Mouse (Mus musculus): ENCODE measurements around the gene Gm45021. TPM values are rescaled to one million over a fixed set of nuclear protein-coding genes. Genes with fewer than 3 reads are reported as not detected.
"Not testable (repeated sequence)": the region's sequence is repeated elsewhere in the genome, so short reads cannot be mapped to it uniquely, and the experiment has no call there.

The Gm45021 gene
- total RNA-seq, 2 experiments from 2014 or later, result not detected

DNA sequence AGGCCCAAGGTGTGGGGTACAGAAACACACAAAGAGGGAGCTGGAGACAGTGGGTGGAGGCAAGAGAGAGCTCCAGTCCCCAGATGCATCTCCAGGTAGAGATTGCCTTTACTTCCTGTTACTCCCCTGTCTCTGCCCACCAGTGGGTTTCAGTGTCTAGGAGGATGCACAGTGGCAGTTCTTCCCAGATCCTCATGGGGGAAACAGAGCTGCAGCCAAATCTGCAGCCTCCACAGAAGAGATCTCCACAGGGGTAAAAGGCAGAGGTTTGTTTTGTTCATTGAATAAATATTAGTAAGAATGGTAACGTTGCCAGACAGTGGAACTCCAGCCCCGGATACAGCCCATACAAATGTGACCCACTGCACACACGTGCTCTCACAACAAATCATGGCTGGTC, 21.2 kb downstream of the Gm45021 start:
- no peak for DNase-seq (ENCODE audit: low spot score in 2 of 2)

DNA sequence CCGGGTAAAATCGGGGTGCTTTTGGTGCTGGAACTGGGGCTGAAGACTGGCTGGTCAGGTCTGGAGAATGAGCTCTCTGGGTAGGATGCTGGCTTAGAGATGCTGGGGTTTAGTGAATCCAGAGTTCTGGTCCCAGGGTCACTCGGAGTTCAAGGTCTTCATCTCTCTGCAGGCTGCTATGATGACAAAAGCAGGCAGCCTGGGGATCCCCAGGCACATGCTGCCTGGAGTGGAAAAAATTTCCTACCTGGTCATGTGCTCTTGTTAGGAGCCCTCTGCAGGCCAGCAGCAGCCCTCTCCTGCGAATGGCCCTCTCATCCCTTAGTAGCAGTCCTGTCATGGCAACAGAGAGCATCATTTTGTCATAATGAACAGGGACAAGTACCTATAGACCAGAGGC, 24.1 kb downstream of the Gm45021 start:
- DNase-seq (ENCODE audit: low spot score in 2 of 2), result no peak

DNA sequence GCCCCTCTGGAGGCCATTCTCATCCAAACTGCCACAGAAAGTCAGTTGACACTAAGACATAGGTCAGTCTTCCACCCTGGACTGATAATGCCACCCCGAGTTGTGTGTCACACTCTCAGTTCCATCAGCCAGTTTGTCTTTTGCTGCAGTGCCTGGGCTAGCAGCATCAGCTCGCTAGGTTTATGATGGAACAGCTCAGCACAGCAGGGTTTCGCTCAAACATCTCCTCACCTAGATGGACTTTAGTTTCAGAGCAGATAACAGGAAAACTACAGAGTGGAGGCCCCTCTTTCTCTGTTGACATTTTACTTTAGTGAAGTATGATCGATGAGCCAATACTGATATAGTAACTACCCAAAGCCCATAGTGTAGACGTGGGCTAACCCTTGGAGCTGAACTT, 25.3 kb downstream of the Gm45021 start:
- DNase-seq (ENCODE audit: low spot score in 2 of 2), result no peak

DNA sequence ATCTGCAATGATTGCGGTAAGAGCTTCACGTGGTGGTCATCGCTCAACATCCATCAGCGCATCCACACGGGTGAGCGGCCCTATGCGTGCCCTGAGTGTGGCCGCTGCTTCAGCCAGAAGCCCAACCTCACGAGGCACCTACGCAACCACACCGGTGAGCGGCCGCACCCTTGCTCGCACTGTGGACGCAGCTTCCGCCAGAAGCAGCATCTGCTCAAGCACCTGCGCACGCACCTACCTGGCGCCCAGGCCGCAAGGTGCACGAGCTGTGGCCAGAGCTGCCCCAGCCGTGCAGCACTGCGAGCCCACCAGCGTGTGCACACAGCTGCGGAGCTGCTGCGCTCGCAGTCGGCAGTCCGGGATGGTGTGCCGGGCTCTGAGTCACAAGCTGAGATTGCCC, 30.6 kb downstream of the Gm45021 start:
- no peak for DNase-seq (ENCODE audit: low spot score in 2 of 2)

DNA sequence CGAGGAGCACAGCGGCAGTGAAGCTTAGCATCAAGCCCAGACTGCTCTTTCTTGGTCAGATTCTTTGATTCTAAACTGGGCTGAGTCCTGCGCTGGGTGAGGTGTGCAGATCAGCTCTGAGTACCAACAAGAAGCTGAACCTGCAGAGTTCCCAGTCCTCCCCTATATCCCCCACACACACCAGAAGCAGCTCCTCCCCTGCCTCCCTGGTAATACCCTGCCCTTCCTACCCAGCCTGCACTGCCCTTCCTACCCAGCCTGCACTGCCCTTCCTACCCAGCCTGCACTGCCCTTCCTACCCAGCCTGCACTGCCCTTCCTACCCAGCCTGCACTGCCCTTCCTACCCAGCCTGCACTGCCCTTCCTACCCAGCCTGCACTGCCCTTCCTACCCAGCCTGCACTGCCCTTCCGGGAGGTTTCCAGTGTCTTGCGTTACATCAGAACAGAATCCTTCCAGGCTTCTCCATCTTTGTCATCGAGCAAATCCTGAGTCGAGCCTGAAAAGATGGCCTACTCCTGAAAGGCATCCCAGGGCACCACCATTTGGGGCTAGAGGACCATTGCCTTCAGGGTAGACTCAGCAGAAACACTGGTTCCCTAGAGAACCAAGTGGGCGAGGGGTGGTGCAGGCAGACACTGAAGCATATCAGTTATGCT, 32.9 kb downstream of the Gm45021 start:
- not testable (repeated sequence) for DNase-seq (ENCODE audit: low spot score in 2 of 2)

DNA sequence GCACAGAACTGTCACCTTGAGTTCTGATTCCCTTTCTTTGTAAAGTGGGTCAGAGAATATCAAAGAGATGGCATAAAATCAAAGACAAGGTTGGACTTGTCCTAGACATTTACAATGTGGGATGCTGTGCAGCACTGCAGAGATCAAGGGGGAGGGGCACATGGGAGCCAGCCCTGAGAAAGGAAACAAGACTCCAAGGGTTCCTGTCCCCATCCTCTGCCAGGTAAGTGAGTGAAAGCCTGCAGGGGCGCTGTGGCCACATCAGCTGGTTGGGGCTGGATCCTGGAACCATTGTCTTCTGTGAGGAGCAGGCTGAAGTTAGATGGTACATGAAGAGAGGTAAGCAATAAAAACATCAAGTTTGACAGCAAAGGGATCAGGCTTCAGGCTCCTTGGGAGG, 34.0 kb downstream of the Gm45021 start:
- DNase-seq (ENCODE audit: low spot score in 2 of 2), result no peak

DNA sequence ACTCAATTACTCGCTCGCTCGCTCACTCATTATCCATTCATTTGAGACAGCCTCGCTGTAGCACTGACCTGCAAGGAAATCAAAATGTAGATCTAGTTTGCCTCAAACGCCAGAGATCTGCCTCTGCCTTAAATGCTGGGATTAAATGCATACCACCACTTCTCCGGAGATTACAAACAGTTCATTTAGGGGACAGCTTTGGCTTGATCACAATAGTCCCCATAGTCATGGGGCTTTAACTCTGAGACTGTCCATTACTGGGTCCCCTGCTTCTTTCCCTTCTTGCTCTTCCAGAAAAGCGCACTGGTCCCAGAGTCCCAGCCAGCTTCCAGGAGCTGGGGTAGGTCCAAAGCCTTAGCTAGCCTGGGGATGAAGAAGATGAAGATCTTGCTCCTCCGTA, 37.1 kb downstream of the Gm45021 start, which contains the start of gene AI854703:
TSS of gene AI854703 (plus strand) at position 301 of the 400 bp plus-strand sequence.
- DNase-seq (ENCODE audit: low spot score in 2 of 2), result no peak

DNA sequence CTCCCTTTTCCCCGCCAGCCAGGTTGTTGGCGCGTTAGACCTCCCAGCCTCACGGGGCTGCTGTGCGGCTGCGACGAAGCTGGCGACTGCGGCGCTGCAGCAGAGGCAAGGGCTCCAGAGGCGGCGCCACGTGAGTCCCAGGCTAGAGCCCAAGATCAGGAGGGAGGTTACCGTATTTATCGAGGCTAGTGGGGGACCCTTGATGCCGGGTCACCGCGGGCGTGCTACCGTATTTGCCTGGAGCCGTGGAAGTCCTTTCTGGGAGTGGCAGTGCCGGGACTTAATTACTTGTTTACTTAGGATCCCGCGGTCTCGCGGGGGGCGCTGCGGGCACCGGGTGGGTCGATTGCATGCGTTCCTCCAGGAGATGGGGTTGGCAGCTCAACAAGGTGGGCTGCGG, 37.6 kb downstream of the Gm45021 start:
- peak in 1 of 2 experiments; percentile 42 for DNase-seq (ENCODE audit: low spot score in 2 of 2)

DNA sequence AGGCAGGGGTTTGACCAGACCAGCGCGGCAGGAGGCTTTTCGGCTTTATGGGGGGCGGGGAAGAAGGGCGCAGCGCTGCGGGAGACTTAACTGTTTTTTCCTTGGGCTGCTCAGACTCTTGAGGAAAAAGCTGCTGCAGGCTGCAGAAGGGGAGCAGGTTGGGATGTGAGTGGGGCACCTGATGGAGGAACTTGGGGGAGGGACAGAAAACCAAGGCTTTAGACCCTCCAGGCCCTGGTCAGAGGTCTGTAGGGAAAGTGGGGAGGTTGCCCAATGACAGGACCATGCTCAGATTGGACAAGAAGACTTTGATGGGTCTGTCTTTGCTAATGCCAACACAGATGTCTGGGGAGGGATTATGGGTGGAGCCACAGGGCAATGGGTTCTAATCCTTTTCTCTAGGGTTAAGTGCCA, 38.1 kb downstream of the Gm45021 start:
- no peak for DNase-seq (ENCODE audit: low spot score in 2 of 2)

DNA sequence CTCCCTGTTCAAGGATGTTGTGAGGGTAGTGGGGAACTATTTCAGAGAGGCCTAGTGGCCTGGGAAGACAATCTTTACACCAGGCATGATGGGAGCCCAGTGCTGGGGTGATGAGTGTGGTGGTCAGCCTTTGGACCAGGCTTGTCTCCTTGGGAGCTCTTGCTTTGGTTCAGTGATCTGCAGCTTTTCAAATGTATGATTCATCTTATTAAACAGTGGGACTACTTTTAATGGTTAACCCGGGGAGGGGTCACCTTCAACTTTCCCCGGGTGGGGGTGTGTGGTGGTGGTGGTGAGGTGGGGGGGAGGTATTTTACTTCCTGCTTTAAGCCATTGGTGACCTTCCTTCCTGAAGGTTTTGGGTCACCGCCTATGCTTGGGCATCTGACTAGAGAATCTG, 39.0 kb downstream of the Gm45021 start:
- no peak for DNase-seq (ENCODE audit: low spot score in 2 of 2)

DNA sequence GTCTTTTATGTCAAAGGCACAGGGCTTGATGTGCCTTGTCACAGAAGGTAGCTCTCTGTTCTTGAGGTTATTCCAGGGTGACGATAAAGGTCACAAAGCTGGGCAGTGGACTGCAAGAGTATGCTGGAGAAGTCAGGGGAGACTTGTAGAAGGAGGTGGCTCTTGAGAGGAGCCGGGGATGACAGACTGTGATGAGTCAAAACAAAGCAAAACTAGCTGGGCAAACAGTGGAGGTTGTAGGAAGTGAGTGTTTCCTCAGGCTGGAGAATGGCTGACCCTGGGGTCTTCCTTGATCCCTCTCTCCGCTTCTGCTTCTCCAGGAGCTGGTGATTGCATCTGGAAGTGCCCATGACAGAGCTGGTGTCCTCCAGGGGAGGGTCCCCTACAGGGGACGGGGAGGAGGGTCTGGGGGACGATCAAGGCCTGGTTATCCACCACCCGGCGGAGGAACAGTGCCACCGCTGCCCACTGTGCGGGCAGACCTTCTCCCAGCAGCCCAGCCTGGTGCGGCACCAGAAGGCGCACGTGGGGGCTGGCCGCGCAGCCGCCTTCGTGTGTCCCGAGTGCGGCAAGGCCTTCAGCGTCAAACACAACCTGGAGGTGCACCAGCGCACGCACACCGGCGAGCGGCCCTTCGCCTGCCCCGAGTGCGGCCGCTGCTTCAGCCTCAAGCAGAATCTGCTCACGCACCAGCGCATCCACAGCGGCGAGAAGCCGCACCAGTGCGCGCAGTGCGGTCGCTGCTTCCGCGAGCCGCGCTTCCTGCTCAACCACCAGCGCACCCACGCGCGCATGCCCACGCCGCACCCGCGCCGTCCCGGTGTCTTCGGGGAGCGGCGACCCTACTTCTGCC, 39.6 kb downstream of the Gm45021 start:
- DNase-seq (ENCODE audit: low spot score in 2 of 2), result no peak

DNA sequence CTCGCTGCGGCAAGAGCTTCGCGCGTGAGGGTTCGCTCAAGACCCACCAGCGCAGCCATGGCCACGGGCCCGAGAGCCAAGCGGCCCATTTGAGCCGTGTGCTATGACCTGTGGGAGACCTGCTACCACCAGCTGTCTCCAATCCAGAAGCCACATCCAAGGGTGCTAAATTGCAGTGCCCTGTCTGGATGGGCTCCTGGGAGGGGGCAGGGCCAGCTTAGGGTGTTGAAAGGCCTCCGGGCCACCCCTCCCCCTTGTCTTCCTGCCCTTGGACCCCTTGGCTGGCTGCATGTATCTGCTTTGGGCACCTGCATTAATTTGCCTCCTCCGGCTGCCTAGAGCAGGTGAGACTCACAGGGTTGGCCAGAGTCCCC, 40.2 kb downstream of the Gm45021 start:
- no peak for DNase-seq (ENCODE audit: low spot score in 2 of 2)

DNA sequence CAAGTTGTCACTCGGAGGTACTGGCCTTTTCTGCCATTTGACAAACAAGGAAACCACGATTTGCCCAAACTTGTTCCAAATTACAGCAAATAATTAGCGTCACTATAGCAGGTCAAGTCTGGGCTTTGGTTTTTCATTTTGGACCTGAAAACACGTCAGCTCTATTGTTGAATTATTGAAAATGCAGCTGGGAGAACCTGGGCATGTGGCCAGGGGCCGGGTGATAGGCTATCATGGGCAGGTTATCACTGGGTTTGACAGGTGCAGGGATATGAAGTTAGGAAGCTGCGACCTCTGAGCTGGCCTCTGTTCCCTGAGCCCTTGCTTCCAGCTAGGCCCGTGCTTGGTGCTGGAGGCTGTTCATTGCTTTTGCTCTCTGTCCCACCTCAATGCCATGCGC, 41.4 kb downstream of the Gm45021 start:
- DNase-seq (ENCODE audit: low spot score in 2 of 2), result no peak

DNA sequence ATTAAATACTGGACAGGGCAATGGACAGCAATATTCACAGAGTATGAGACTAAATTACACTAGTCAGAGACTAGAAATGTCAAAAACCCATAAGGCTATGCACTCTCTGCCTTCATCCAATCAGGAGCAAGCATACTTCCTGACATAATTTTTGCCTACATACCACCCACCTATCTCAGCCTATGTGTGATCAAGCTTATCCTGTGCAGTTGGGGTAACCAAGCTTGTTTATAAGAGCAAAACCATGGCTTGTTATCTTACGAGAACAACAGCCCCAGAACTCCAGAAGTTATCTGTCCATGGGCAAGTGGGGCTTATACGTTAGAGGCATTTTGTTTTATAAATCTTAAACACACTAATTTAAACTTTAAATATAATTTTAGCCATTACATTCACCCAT, 45.7 kb downstream of the Gm45021 start:
- no peak for DNase-seq (ENCODE audit: low spot score in 2 of 2)

DNA sequence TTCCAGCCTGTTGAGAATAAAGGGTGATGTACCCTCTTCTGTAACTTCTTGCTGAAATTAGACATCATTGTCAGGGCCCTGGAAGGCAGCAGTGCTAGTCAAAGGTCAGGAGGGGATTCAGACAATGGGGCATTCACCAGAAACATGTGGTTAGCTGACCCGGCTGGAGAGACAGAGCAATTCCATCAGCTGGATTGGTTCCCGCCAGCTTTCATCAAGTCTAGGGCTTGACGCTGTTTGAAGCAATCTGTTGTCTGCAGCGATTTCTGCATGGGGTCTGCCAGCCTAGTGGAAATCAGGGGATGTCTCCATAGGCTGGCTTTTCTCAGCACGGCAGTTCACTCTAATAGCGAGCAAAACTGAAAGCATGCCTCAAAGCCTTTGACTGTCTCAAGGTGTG, 47.1 kb downstream of the Gm45021 start:
- DNase-seq (ENCODE audit: low spot score in 2 of 2), result no peak

DNA sequence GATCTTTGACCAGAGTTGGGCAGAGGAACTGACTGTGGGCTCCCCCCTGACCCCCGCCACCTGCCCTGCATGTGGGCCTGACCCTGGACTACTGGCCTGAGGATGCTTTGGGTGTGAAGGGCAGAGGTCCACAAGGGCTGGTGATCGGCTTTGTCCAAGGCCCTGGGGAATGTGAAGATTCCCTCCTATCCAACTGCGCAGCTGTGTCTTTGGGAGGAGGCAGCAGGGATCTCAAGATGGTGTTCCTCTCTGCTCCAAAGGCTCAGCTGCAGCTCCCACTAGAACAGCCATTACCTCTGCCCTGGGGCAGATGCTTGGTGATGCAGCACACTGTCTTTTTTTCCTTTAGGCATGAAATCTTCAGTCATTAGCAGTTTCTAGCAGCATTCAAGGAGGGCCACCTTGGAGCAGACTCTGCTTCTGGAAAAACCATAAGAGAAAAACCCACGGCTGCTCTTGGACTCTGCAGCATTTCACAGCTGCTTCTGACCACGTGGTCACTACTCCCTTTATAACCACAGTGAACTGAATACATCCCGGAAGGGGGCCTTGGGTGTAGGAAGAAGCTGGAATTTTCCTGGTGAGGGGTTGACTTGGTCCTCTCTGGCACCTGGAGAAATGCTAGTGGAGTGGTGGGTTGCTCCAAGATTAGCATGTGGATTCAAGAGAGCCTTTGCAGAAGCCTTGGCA, 48.5 kb downstream of the Gm45021 start:
- DNase-seq (ENCODE audit: low spot score in 2 of 2), result no peak

DNA sequence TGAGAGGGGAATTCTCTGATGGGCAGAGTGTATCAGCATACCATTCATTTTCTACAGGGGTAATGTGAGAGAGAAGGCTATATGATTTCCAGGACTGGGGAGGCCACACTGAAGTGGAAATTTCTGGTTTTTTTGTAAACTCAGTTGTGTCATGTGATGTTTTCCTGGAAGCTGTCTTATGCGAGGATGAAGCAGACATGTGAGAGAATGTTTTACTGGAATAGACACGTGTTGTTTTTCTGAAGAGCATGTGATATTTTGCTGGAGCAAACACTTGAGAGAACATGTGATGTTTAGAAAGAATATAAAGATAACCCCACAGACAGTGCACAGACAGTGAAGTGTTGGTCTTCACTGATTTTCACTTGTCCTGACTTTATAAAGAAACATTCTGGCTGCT, 49.1 kb downstream of the Gm45021 start:
- no peak for DNase-seq (ENCODE audit: low spot score in 2 of 2)

DNA sequence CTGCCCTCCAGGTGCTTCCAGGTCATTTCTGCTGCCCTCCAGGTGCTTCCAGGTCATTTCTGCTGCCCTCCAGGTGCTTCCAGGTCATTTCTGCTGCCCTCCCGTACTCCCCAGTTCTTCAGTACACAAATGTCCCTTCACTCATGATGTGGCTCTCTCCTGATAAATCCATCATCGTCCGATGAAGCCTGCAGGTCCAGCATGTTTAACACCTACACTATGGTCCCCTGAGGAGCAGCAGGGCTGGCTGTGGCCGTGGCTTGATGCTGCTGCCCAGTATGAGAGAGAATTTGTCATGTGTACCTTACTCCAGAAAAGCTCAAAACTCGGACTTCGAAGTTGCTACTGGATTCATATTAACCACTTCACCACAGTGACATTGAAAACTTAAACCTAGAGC, 52.0 kb downstream of the Gm45021 start:
- no peak for DNase-seq (ENCODE audit: low spot score in 2 of 2)

DNA sequence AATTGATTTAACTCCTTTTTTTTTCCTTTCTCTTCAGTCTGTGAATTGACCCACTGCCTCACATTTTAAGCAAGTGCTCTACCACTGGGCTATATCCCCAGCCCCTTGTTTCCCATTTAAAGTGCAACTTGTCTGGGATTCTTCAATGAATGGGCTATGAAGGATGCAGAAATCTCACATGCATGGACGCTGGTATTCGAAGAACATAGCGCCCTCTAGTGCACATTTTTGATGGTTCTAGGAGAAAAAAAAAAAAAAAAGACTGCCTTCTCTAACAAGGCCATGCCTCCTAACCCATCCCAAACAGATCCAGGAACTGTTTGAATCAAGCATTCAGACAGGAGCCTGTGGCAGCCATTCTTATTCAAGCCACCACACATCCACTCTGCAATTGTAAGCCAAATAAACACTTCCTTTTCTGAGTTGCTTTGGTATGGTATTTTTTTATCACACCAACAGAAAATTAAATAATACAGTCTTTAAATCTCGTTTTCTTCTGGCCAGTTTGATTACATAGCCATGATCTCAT, 53.4 kb downstream of the Gm45021 start:
- no peak for DNase-seq (ENCODE audit: low spot score in 2 of 2)

DNA sequence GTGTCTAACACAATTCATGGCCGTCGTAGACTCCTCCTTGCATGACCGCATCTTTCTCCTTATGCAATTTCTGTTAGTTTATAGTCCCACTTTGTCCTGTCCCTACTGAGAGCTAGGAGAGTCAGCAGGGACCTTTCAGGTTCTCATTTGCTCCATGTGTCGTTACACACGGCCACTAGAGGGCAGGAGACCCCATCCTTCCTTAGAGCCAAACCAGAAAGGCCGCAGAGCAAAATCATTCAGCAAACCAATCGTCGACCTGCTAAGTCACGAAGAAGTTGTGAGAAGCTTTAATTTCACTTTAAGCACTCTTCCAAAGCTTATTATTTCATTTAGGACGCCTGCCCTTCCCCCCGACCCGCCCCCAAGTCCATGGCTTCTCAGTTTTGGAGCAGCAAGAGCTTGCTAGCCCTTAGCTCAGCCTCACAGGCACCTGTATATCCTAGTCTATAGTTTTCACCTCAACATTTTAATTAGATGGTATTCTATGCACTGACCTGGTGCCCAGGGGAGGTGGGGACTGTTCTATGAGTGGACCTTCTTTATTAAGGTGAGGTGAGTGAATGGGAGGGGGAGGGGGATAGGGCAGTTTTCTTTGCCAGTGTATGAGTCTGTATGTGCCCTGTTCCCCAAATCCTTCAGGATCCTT, 56.4 kb downstream of the Gm45021 start:
- DNase-seq (ENCODE audit: low spot score in 2 of 2), result peak in 1 of 2 experiments; percentile 64

DNA sequence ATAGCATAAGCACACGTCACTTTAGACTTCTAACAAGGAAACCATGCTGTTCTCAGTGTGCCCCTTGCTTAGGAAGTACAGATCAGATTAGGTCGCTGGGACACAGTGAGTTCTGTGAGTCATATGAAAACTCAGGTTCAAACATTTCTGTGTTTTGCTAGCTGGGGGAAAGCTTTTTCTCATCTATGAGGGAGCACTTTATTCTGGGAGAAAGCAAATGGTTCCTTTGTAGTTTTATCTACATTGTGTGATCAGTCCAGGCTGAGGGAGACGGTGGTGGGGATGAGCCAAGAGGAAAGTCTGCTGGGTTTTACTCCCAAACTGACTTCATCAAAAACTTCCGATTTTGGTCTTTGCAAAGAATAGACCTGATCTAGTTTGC, 56.9 kb downstream of the Gm45021 start:
- DNase-seq (ENCODE audit: low spot score in 2 of 2), result no peak
